Mouse (Mus musculus) spleen, postnatal 0 days (tissue): ENCODE results near the gene Vmn1r47. TPM values are rescaled to one million over a fixed set of nuclear protein-coding genes. Genes with fewer than 3 reads are reported as not detected.

Experiments
- polyA plus RNA-seq: library from polyadenylated mRNA; unstranded; fragments of >200 nt; fragmentation: Nextera tagmentation; extraction: Ambion mirVana; gene quantifications from 2 replicates; pipeline ENCODE4 v1.2.1, GENCODE M21; 2015

Vmn1r47 gene
- polyA plus RNA-seq = not detected in 2 replicates

DNA sequence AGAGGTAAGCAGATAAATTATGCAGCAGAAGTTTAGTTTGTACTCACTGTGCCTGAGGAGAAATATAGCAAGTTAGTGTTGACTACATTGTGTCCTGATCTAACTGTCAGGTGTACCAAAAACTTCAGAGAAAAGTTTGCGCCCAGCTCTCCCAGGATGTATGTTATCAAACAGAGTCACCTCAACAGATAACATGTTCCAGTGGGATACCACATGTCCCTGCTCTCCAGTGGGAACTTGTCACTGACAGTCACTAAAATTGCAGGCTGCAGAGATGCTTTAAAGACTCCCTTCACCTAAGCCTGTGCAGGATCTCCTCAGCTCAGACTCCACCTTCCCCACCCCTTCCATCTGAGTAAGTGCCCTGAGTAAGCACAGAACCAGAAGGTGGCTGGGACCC lies at the start of gene Vmn1r47:
TSS of gene Vmn1r47 (plus strand) at position 301 of the 400 bp plus-strand sequence.

DNA sequence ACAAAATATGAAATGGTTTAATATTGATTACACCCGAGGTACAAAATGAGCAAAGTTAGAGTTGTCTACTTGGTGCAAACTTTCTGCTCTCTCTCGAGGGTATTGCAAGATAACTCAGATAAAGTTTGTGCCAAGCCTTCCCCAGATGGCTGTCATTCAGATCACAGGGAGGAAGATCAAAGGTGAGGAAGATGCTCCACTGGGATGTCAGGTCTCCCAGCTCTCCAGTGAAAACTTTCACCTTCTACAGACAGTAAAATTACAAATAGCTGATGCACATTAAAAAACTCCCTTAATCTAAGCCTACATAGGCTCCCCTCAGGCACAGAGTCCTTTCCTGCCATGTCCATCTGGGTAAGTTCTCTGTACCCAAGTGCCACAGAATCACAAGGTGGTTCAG lies 46.9 kb upstream of the Vmn1r47 start, which contains the start of gene Vmn1r46:
TSS of gene Vmn1r46 (plus strand) at position 301 of the 400 bp plus-strand sequence.

DNA sequence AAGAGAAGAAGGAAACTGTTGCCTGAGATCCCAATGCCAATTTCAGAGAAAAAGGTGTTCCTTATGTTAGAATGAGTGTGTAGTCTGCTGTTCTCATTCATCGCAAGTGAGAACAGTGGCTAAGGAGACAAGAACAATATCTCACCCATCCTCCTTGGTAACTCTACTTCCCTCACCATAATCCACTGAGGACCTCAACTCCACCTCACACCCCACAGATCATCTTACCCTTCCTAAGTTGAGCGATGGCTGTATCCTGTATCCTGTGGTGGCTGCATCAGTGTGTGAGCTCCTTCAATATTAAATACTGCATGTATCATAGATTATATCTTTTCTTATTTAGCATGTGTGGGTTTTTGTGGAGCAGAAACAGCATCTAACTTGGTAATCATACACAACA lies 20.8 kb downstream of the Vmn1r47 start, which contains the start of gene Vmn1r48:
TSS of gene Vmn1r48 (minus strand) at position 101 of the 400 bp plus-strand sequence.

Other genes with a start within 250 kb of the Vmn1r47 start
- gene Vmn1r42, start 139.7 kb upstream of the Vmn1r47 start, polyA plus RNA-seq = 0.14 TPM in 1 of 2 replicates, not detected in the other
- not detected in 2 replicates for gene Vmn1r43, start 139.7 kb upstream of the Vmn1r47 start, polyA plus RNA-seq
- gene Vmn1r44, start 132.5 kb upstream of the Vmn1r47 start, polyA plus RNA-seq = not detected in 2 replicates
- not detected in 2 replicates for gene Vmn1r45, start 75.5 kb upstream of the Vmn1r47 start, polyA plus RNA-seq
- not detected in 2 replicates for gene Vmn1r46, start 46.8 kb upstream of the Vmn1r47 start, polyA plus RNA-seq
- not detected in 2 replicates for gene Vmn1r48, start 20.7 kb downstream of the Vmn1r47 start, polyA plus RNA-seq
- gene Vmn1r49, start 62.4 kb downstream of the Vmn1r47 start, polyA plus RNA-seq = not detected in 2 replicates
- not detected in 2 replicates for gene Vmn1r50, start 85.3 kb downstream of the Vmn1r47 start, polyA plus RNA-seq
- gene Vmn1r51, start 106.4 kb downstream of the Vmn1r47 start, polyA plus RNA-seq = not detected in 2 replicates
- not detected in 2 replicates for gene Vmn1r52, start 158.7 kb downstream of the Vmn1r47 start, polyA plus RNA-seq
- not detected in 2 replicates for gene V1ra8, start 186.6 kb downstream of the Vmn1r47 start, polyA plus RNA-seq
- gene Vmn1r53, start 208.3 kb downstream of the Vmn1r47 start, polyA plus RNA-seq = not detected in 2 replicates
- not detected in 2 replicates for gene Vmn1r54, start 230.2 kb downstream of the Vmn1r47 start, polyA plus RNA-seq